Mouse (Mus musculus) right cerebral cortex, postnatal 36 days (tissue): Measurements from ENCODE around the gene Sipa1l3.

ENCODE experiments used
- DNase-seq, 2 experiments: peaks; one replicate each; pipeline ENCODE4 v3.0.0; 2022; ENCODE audit warnings: low spot score in 2 of 2, mixed read lengths in 1 of 2

Gene Sipa1l3

GRCm38 (mm10) chr7:29480183-29480582 is 38.3 kb downstream of the Sipa1l3 start:
- no peak for DNase-seq

DNA sequence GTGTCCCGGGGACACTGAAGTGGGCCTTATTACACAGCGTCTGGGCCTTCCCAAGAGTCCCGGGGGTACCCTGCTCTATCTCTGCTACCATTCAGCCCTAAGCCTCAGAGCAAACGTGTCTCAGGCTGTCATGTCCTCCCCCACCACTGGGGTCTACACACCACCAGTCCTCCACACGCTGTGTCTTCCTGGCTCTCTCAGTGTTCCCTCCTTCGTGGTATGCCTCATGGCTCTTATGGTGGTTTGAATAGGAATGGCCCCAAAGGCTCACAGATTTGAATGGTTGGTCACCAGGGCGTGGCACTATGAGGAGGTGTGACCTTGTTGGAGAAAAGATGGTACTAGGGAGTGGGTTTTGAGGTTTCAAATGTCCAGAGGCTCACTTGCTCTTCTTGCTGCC is 43.4 kb downstream of the Sipa1l3 start:
- no peak for DNase-seq

GRCm38 (mm10) chr7:29471309-29471708 is 47.1 kb downstream of the Sipa1l3 start:
- DNase-seq = no peak

- no peak for DNase-seq
Measured at GRCm38 (mm10) chr7:29469602-29470344, 48.7 kb downstream of the Sipa1l3 start.

- no peak for DNase-seq
Measured at GRCm38 (mm10) chr7:29468593-29468992, 49.8 kb downstream of the Sipa1l3 start.

GRCm38 (mm10) chr7:29466585-29466984 is 51.9 kb downstream of the Sipa1l3 start:
- DNase-seq = no peak

DNA sequence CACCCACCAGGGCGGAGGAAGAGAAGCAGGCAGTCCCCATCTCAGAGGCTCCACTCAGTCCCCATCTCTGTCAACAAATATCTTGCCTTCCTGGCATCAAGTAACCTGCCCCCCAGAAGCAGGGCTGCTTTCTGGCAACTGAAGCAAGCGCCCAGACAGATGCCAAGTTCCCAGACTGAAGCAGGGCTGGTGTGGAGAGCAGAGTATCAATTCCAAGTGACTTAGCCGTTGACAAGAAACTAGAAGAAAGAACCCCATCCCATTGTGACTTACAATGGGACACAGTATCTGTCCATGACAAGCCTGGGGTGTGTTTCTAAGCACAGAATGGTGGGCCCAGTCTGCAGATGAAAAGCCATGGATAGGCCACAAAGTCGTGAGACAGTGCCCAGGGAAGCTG is 52.7 kb downstream of the Sipa1l3 start:
- DNase-seq = no peak

DNA sequence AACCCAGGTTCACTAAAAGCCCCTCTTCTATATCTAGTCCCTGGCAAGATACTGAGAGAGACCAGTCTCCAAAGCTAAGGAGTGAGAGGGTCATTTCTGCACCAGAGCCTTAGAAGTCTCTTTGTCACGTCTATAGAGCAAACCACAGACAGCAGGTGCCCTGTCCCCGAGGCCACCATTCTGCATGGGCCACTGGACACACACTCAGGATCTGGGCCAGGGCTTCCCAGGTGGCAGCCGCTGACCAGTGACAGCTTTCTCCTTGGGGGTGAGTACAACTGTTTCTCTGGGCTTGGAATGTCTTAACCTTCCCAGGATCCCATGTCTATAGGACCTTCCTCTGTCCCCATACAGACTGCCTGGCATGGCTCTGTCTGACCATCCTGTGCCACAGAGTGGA is 55.6 kb downstream of the Sipa1l3 start:
- no peak for DNase-seq

DNA sequence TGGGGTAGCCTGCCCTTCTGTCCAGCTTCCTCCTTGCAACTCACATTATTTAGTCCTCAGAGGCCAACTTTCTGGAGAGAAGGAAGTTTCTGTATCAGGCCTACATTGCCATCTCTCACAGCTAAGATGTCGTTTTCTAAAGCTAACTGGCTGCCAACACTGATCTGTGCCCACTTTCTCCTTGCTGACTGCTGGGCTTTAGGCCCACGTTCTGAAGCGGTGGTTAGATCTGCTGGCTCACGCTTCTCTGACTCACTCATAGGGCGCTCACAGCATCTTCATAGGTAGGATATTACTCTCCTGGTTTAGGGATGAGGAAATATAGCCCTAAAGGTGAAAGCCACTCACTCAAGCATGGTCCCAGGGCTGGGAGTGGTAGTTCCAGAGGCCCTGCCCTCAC is 56.3 kb downstream of the Sipa1l3 start:
- DNase-seq = no peak

DNA sequence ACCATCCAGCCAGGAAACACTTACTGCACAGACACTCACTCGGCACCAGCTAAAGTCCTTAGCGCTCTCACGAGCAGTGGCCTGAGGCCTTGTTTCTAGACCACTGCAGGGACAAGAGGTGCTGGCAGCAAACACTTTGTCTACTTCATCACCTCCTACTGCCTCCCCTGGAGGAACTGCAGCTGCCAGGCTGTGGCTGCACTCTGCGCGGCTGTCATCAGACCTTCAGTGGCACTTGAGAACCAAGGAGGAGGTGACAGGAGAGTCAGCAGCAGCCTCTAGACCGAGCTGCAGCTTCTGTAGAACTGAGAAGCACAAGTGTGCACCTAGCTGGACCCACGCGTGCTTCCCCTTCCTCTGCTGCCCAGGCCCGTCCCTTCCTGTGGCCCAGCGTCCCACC is 56.9 kb downstream of the Sipa1l3 start:
- DNase-seq = no peak

DNA sequence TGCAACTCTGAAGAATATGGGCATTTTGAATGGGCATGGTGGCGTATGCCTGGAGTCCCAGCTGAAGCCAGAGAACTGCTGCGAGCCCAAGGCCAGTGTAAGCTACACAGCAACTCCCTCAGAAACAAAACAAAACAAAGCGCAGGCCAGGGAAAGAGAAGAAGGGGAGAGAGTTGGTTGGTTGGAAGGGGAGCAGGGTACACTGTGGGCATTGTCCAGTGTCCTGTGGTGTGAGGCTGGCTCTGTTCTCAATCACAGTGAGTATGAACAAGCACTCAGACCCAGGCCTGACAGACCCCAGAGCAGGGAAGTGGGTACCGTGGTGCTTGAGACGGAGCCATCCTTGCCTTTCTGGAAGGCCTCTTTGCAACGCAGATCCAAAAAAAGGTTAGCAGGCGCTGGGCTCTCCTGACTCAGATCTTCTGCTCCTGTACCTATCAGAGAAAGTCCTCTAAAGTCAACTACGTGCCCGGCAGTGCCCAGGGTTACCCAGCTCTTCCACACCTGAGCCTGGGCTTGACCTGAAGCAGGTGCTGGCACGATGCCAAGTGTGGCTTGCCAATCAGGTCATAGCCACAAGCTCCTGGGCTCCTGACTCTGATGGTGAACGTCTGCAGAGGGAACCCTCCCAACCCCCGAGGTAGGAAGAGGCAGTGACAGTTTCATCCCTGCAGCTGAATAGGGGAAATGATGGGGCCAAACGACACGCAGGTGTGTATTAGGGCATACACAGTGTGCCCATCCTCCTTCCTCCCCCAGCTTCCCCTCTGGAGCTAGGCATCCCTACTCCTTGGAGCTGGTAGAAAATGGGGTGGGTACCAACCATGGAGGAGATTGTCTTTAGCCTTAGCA is 59.3 kb downstream of the Sipa1l3 start:
- DNase-seq = no peak

DNA sequence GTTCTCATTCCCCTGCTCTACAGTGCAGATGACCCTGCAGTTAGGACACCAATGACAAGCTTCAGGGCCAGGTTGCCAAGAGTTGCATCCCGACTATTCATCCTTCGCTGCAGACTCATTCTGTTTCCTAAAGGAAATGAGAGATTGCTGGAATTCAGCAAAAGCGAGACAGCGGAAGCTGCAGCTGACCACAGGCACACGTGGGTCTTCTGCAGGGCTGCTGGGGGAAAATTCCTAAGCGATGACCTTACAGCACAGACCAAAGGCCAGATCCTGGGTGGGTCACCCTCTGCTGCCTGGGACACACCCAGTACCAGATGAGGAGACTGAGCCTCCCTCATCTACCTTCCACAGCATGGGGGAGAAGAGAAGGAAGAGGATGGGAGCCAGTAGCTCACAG is 60.7 kb downstream of the Sipa1l3 start:
- DNase-seq = no peak

GRCm38 (mm10) chr7:29456716-29457115 is 61.7 kb downstream of the Sipa1l3 start:
- DNase-seq = no peak

DNA sequence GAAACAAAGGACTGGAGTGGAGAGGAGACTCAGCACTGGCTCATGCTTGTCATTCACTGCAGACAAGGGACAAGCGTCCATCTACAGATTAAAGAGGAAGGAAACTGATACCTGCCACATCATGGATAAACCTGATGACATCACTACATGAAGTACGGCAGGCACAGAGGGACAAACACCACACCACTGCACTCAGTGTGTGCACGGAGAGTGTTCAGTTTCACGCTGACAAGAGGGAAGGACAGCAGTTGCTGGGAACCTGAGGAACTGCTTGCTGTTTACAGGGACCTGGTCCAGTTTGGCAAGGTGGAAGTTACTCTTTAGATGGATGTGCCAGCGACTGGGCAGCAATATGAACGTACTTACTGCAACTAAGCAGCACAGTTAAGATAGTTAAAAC is 62.9 kb downstream of the Sipa1l3 start:
- no peak for DNase-seq

DNA sequence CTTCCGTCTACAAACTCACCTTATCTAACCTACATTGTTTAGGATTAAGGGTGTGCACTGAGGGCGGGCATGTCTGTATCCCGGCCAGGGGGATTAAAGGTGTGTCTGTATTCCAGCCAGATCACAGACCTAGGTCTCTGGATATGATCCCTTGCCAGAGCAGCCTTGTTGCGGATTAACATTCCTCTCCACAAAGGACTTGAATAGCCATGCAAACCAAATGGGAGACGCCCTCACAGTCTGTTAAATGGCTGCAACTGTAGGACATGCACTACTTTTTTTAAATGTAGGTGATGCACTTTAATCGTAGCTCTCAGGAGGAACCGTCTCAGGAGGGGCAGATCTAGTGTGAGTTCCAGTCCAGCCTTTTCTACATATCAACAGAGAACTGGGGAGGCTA is 63.5 kb downstream of the Sipa1l3 start:
- no peak for DNase-seq

DNA sequence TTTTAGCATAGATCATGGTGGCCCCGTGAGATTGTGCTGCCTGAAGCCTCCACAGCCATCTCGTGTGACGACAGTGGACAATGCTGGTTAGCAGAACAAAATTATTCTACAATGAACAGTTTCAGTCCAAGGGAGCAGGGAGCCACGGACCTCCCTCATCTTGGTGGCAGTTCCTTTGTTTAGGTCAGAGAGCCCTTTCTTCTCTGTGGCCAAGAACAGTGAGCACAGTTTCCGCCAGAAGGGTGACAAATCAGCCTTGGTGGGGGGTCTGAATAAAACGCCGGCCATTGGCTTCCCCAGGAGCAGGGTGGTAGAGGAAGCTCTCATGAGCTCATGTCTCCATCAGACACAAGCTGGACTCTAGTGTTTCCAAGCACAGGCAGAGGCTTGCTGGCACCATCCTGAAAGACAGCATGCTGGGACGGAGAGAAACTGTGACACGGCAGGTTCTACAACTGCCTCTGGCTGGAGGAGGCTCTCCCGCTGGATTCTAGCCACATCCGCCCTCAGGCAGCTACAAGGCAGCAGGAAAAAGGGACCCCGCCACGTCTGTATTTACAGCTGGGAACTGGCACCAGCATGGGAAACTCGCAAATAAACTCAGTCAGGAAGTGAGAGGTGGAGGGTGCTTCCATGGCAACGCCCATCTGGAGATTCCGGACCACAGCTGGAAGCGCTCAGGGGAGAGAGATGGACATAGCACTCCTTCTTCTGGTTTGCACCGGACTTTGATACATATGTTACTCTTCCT is 65.3 kb downstream of the Sipa1l3 start:
- DNase-seq = peak; percentile 47 to 54

DNA sequence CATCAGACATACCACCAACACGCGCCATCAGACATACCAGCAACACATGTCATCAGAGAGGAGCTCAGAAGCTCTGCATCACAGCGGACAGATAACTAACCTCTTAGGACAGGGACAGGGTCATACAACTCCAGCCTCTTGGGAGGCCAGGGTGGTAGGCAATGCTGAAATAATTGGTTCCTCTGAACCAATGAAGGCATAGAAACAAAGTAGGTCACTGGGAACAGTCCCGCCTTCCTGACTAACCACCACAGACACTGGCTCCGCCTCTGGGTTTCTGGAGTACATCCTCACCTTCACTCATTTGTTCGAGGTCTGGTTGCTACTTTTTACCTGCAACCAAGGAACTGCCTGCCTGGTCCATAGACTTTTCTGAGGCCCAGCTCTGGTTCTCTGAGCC is 66.1 kb downstream of the Sipa1l3 start:
- DNase-seq = no peak

- DNase-seq = no peak
Measured at GRCm38 (mm10) chr7:29450175-29450574, 68.3 kb downstream of the Sipa1l3 start.

- peak in 1 of 2 experiments; percentile 52 for DNase-seq
Measured at GRCm38 (mm10) chr7:29448830-29449229, 69.6 kb downstream of the Sipa1l3 start.

GRCm38 (mm10) chr7:29447147-29447829 is 71.2 kb downstream of the Sipa1l3 start:
- DNase-seq = no peak

- no peak for DNase-seq
Measured at GRCm38 (mm10) chr7:29446156-29446555, 72.3 kb downstream of the Sipa1l3 start.

DNA sequence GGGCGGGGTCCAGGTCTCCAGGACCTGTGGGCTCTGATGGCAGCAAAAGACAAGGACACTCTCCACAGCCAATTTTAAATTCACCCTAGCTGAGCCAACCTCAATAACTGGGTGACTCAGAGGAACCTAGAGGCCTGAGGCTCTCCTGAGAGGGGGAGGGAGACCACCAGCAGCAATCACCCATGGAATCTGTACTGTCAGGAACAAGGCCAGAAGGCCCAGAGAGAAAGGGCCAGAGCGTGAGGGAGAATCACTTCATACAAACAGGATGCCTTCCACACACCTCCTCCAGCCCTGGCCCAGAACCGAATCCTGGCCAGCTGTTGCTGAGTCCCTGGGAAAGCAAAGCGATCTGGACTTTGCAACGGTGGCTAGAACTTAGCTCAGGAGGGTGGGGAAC is 73.9 kb downstream of the Sipa1l3 start:
- DNase-seq = no peak
